Mouse (Mus musculus): Measurements from ENCODE around the gene Cx3cr1.

DNA sequence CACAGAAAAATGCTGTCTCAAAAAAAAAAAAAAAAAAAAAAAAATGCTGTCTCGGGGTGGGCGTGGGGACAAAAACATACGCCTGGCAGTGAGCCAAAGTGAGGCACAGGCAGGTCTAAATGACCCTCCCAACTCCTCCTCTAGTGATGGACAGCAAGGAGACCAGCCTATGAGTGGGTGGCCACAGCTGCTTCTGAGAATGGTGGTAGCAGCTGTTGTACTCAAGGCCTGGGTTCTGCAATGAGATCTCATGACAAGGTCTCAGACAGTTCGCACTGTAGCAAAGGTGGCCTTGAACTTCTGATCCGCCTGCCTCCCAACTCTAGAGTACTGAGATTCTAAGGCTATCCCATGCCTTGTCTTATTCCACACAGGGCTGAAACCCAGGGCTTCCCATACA lies 128.3 kb downstream of the Cx3cr1 start:
- TF ChIP-seq POLR2A (IDR thresholded peaks at IDR 0.05; ENCODE audit: insufficient read depth, low read depth, low read length) (no peak), EP300 (IDR thresholded peaks at IDR 0.05; ENCODE audit: insufficient read depth, low read depth, low read length) (no peak), CTCF (IDR thresholded peaks at IDR 0.05) (no peak)
